Mouse (Mus musculus) limb, embryonic 11.5 days (tissue): Measurements from ENCODE around the gene Wwox. TPM values are rescaled to one million over a fixed set of nuclear protein-coding genes. Genes with fewer than 3 reads are reported as not detected.

Experiments used
- ATAC-seq: fragments of 200-750 bp; cut with Nextera tagmentation; 2 replicates; pipeline ENCODE4 v1.8.0; 2017; ENCODE audit warnings: low read depth; ENCODE audit not compliant: insufficient number of reproducible peaks, low FRiP score, low TSS enrichment
- DNase-seq: peaks from one replicate; pipeline ENCODE4 v3.0.0-alpha.2; 2015; ENCODE audit warnings: low spot score
- H3K27ac ChIP-seq: fragments of 300-500 bp; sonication (generic); replicated peaks from 2 replicates; pipeline ENCODE4 v1.5.1; 2014; ENCODE audit warnings: low read depth, mild to moderate bottlenecking, low read length
- H3K27me3 ChIP-seq: fragments of 300-500 bp; sonication (generic); 2 replicates; pipeline ENCODE4 v1.6.1; 2014; ENCODE audit warnings: mild to moderate bottlenecking, low read length, mixed read lengths; ENCODE audit not compliant: control insufficient read depth, insufficient read depth
- H3K36me3 ChIP-seq: fragments of 300-500 bp; sonication (generic); 2 replicates; pipeline ENCODE4 v1.6.1; 2014; ENCODE audit warnings: mild to moderate bottlenecking, low read length, moderate library complexity, mixed read lengths; ENCODE audit not compliant: control insufficient read depth, insufficient read depth
- H3K4me1 ChIP-seq: fragments of 300-500 bp; sonication (generic); 2 replicates; pipeline ENCODE4 v1.6.1; 2014; ENCODE audit warnings: low read length, mixed read lengths; ENCODE audit not compliant: control insufficient read depth, insufficient read depth
- H3K4me2 ChIP-seq: fragments of 300-500 bp; sonication (generic); 2 replicates; pipeline ENCODE4 v1.6.1; 2014; ENCODE audit warnings: low read depth, mild to moderate bottlenecking, moderate library complexity; ENCODE audit not compliant: severe bottlenecking
- H3K4me3 ChIP-seq: fragments of 300-500 bp; sonication (generic); 2 replicates; pipeline ENCODE4 v1.5.1; 2014; ENCODE audit warnings: low read depth, low read length
- H3K9ac ChIP-seq: fragments of 300-500 bp; sonication (generic); 2 replicates; pipeline ENCODE4 v1.6.1; 2014; ENCODE audit warnings: mild to moderate bottlenecking, low read length
- H3K9me3 ChIP-seq: fragments of 300-500 bp; sonication (generic); 2 replicates; pipeline ENCODE4 v1.6.1; 2016; ENCODE audit warnings: low read length; ENCODE audit not compliant: control insufficient read depth
- WGBS: fragments of 180-500 bp; shearing (Covaris S2); extraction: QIAGEN DNeasy Blood & Tissue Kit; methylation state at CpG from one replicate; pipeline ENCODE4 v1.1.7; 2014; 5-methylcytosine and 5-hydroxymethylcytosine counted together
- polyA plus RNA-seq: library from polyadenylated mRNA; unstranded; fragments of >200 nt; fragmentation: Nextera tagmentation; extraction: Ambion mirVana; gene quantifications from 2 replicates; pipeline ENCODE4 v1.2.1, GENCODE M21; 2014

Wwox gene
- polyA plus RNA-seq, 1 experiment from 2014 or later: 7.3 TPM

DNA sequence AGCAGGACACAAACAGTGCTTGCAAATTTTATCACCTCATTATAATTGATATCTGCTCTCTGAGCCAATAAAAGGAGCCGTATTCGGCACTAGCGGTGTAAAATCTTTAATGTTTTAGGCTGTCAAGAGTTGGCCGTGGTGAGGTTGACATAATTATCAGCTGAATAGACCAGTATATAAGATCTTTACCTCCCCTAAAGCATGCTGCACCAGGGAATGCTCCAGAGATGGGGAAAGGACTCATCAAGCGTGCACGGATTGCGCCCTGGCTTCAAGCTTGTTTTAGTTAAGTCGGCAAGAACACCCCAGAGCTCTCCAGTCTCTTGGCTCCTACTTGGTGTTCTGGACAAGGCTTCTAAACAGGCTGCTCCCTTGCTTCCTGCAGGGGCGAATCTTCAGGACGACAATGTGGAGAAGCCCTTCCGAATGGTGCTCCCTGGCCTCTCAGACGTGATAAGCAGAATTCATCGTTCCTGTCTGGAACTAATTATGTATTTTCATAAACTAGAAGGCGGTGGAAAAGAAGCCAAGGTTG, 760.2 kb downstream of the Wwox start:
- peaks cover 8% of the 10 kb centered on the region for H3K4me1 ChIP-seq
- H3K27ac ChIP-seq: no peak overlapping the region
- no peaks in the 10 kb centered on the region for H3K36me3 ChIP-seq
- H3K4me2 ChIP-seq: peak overlapping the region; percentile 20; the same call in 1 of the 2 replicates
- DNase-seq (no peak), ATAC-seq (no peak)
- 11% methylated on average over 14 of the region's 14 CpGs for WGBS
- no peak overlapping the region for H3K4me3 ChIP-seq
- no peak overlapping the region for H3K9ac ChIP-seq
- peaks cover 3% of the 10 kb centered on the region; the same call in 1 of the 2 replicates for H3K9me3 ChIP-seq
- H3K27me3 ChIP-seq: no peaks in the 10 kb centered on the region

DNA sequence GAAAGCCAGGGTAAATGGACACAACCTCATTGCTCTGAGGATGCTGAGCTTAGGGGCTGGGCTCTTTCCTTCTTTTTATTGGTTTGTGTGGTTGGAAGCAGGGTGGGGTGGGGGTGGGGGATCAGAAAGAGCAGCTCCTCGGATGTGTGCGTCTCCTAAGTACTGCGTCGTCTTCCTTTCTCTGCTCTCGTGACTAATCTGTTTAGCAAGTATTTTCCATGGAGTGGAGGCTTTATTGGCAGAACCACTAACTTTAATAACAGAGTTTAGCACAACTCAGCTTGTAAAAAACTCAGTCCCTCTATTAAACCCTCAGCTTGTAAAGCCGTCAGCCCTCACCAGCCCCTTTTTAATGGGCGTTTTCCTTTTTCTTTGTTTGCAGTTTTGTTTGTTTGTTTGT, 762.3 kb downstream of the Wwox start:
- DNase-seq (no peak), ATAC-seq (0 out of 2 replicates have a peak, but pooled peaks have one; percentile 7)
- Histone ChIP-seq H3K9ac (no peak overlapping the region), H3K27me3 (no peaks in the 10 kb centered on the region), H3K4me1 (peaks cover 8% of the 10 kb centered on the region), H3K36me3 (no peaks in the 10 kb centered on the region), H3K27ac (no peak overlapping the region), H3K4me2 (no peak overlapping the region), H3K9me3 (no peaks in the 10 kb centered on the region), H3K4me3 (no peak overlapping the region)
- 20% methylated on average over 7 of the region's 7 CpGs for WGBS

GRCm38 (mm10) chr8:115207480-115207879, 768.0 kb downstream of the Wwox start:
- H3K4me2 ChIP-seq: no peak overlapping the region
- H3K27me3 ChIP-seq: no peaks in the 10 kb centered on the region
- H3K27ac ChIP-seq: no peak overlapping the region
- no peak overlapping the region for H3K4me3 ChIP-seq
- ATAC-seq (0 out of 2 replicates have a peak, but pooled peaks have one; percentile 22), DNase-seq (no peak)
- H3K4me1 ChIP-seq: peaks cover 16% of the 10 kb centered on the region
- no peaks in the 10 kb centered on the region for H3K36me3 ChIP-seq
- no peaks in the 10 kb centered on the region for H3K9me3 ChIP-seq
- no peak overlapping the region for H3K9ac ChIP-seq
- WGBS: 78% methylated on average over 11 of the region's 11 CpGs

GRCm38 (mm10) chr8:115208415-115209192, 769.1 kb downstream of the Wwox start:
- H3K9me3 ChIP-seq: no peaks in the 10 kb centered on the region
- H3K36me3 ChIP-seq: no peaks in the 10 kb centered on the region
- H3K4me1 ChIP-seq: peaks cover 16% of the 10 kb centered on the region
- 15% methylated on average over 15 of the region's 15 CpGs for WGBS
- no peak for ATAC-seq
- H3K27me3 ChIP-seq: no peaks in the 10 kb centered on the region
- H3K27ac ChIP-seq: no peak overlapping the region; the same call in 1 of the 2 replicates
- DNase-seq: no peak
- peak overlapping the region; percentile 17; the same call in 1 of the 2 replicates for H3K4me2 ChIP-seq
- H3K4me3 ChIP-seq: no peak overlapping the region
- no peak overlapping the region for H3K9ac ChIP-seq

GRCm38 (mm10) chr8:115210014-115210413, 770.6 kb downstream of the Wwox start:
- H3K4me1 ChIP-seq: peaks cover 18% of the 10 kb centered on the region
- no peaks in the 10 kb centered on the region for H3K36me3 ChIP-seq
- no peaks in the 10 kb centered on the region for H3K9me3 ChIP-seq
- no peaks in the 10 kb centered on the region for H3K27me3 ChIP-seq
- ATAC-seq (no peak), DNase-seq (no peak)
- no peak overlapping the region for H3K9ac ChIP-seq
- no peak overlapping the region for H3K4me2 ChIP-seq
- 59% methylated on average over 6 of the region's 6 CpGs for WGBS
- no peak overlapping the region for H3K4me3 ChIP-seq
- no peak overlapping the region for H3K27ac ChIP-seq

DNA sequence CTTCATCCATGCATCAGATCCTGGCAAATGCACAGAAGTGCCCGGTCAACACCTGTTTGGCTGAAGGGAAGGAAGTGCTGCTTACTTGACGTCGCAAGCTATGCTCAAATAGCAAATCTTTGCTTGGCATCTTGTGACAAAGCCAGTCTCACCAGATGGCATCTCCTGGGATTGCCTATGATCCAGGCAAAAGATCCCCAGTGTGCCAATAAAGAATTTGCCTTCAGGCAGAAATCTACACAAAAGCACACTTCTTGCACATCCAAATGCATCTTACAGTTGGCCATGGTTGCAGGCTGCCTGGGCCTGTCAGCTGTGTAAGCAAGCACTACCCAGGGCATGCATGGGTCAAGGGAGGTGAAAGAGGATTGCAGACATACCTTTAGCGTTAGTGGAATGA, 773.7 kb downstream of the Wwox start:
- H3K4me2 ChIP-seq: no peak overlapping the region
- no peaks in the 10 kb centered on the region for H3K9me3 ChIP-seq
- no peaks in the 10 kb centered on the region for H3K36me3 ChIP-seq
- 75% methylated on average over 4 of the region's 4 CpGs for WGBS
- H3K9ac ChIP-seq: no peak overlapping the region
- H3K27me3 ChIP-seq: no peaks in the 10 kb centered on the region
- H3K4me3 ChIP-seq: no peak overlapping the region
- ATAC-seq (no peak), DNase-seq (no peak)
- H3K4me1 ChIP-seq: peaks cover 15% of the 10 kb centered on the region
- no peak overlapping the region for H3K27ac ChIP-seq

GRCm38 (mm10) chr8:115214870-115215269, 775.4 kb downstream of the Wwox start:
- DNase-seq (no peak), ATAC-seq (no peak)
- no peaks in the 10 kb centered on the region for H3K36me3 ChIP-seq
- no peaks in the 10 kb centered on the region for H3K27me3 ChIP-seq
- no peak overlapping the region for H3K27ac ChIP-seq
- H3K4me1 ChIP-seq: peaks cover 2% of the 10 kb centered on the region; the same call in 1 of the 2 replicates
- no peak overlapping the region for H3K9ac ChIP-seq
- 57% methylated on average over 17 of the region's 17 CpGs for WGBS
- H3K4me2 ChIP-seq: no peak overlapping the region
- H3K9me3 ChIP-seq: no peaks in the 10 kb centered on the region
- no peak overlapping the region for H3K4me3 ChIP-seq

GRCm38 (mm10) chr8:115216801-115217200, 777.3 kb downstream of the Wwox start:
- no peaks in the 10 kb centered on the region for H3K9me3 ChIP-seq
- no peak for DNase-seq
- no peak overlapping the region for H3K9ac ChIP-seq
- H3K4me1 ChIP-seq: 0 out of 2 replicates have a peak, but pooled peaks cover 2% of the 10 kb centered on the region
- no peaks in the 10 kb centered on the region for H3K27me3 ChIP-seq
- H3K4me3 ChIP-seq: no peak overlapping the region
- no peaks in the 10 kb centered on the region for H3K36me3 ChIP-seq
- H3K4me2 ChIP-seq: no peak overlapping the region
- WGBS: 76% methylated on average over 3 of the region's 3 CpGs
- H3K27ac ChIP-seq: no peak overlapping the region
- ATAC-seq: no peak
